Mouse (Mus musculus): ENCODE measurements around the gene Lrrc56. TPM values are rescaled to one million over a fixed set of nuclear protein-coding genes. Genes with fewer than 3 reads are reported as not detected.

Lrrc56 gene
- polyA plus RNA-seq, 1 experiment from 2014 or later: 2.8 TPM

GRCm38 (mm10) chr7:141204546-141204945, 10.6 kb downstream of the Lrrc56 start:
- H3K4me3 ChIP-seq (ENCODE audit: low read depth, low read length): no peak overlapping the region
- no peak for TF ChIP-seq CTCF (IDR thresholded peaks at IDR 0.05; ENCODE audit: low read depth)
- TF ChIP-seq EP300 (optimal IDR thresholded peaks at IDR 0.05): no peak
- DNase-seq (ENCODE audit: low spot score) (no peak), ATAC-seq (ENCODE audit: low FRiP score, low TSS enrichment) (no peak)
- no peaks in the 10 kb centered on the region for H3K36me3 ChIP-seq (ENCODE audit: control insufficient read depth, insufficient read depth, low read length)
- 74% methylated on average over 3 of the region's 3 CpGs for WGBS
- H3K9ac ChIP-seq (ENCODE audit: low read length): no peak overlapping the region
- H3K27ac ChIP-seq (replicated peaks): no peak overlapping the region
- no peak overlapping the region for H3K4me2 ChIP-seq (replicated peaks; ENCODE audit: low read depth)
- H3K27me3 ChIP-seq (ENCODE audit: control insufficient read depth, insufficient read depth, low read length): no peaks in the 10 kb centered on the region
- H3K4me1 ChIP-seq (replicated peaks; ENCODE audit: control insufficient read depth, insufficient read depth): no peaks in the 10 kb centered on the region
- no peaks in the 10 kb centered on the region for H3K9me3 ChIP-seq (ENCODE audit: control insufficient read depth, low read length)

- Histone ChIP-seq H3K4me3 (ENCODE audit: low read depth, low read length) (no peak overlapping the region), H3K4me2 (replicated peaks; ENCODE audit: low read depth) (no peak overlapping the region), H3K27ac (replicated peaks) (no peak overlapping the region), H3K27me3 (ENCODE audit: control insufficient read depth, insufficient read depth, low read length) (no peaks in the 10 kb centered on the region), H3K9ac (ENCODE audit: low read length) (no peak overlapping the region), H3K4me1 (replicated peaks; ENCODE audit: control insufficient read depth, insufficient read depth) (no peaks in the 10 kb centered on the region), H3K36me3 (ENCODE audit: control insufficient read depth, insufficient read depth, low read length) (no peaks in the 10 kb centered on the region), H3K9me3 (ENCODE audit: control insufficient read depth, low read length) (no peaks in the 10 kb centered on the region)
- no peak for TF ChIP-seq CTCF (IDR thresholded peaks at IDR 0.05; ENCODE audit: low read depth)
- no peak for TF ChIP-seq EP300 (optimal IDR thresholded peaks at IDR 0.05)
- DNase-seq (ENCODE audit: low spot score): no peak
- 94% methylated on average over 5 of the region's 5 CpGs for WGBS
- ATAC-seq (ENCODE audit: low FRiP score, low TSS enrichment): no peak
These were observed 11.5 kb downstream of the Lrrc56 start for GRCm38 (mm10) chr7:141205504-141205903.

- 93% methylated on average over 18 of the region's 18 CpGs for WGBS
- no peak overlapping the region for H3K4me3 ChIP-seq (ENCODE audit: low read depth, low read length)
- H3K9ac ChIP-seq (ENCODE audit: low read length): no peak overlapping the region
- DNase-seq (ENCODE audit: low spot score): no peak
- H3K9me3 ChIP-seq (ENCODE audit: control insufficient read depth, low read length): no peaks in the 10 kb centered on the region
- ATAC-seq (ENCODE audit: low FRiP score, low TSS enrichment): no peak
- H3K27me3 ChIP-seq (ENCODE audit: control insufficient read depth, insufficient read depth, low read length): no peaks in the 10 kb centered on the region
- TF ChIP-seq CTCF (IDR thresholded peaks at IDR 0.05; ENCODE audit: low read depth): no peak
- TF ChIP-seq EP300 (optimal IDR thresholded peaks at IDR 0.05): no peak
- no peaks in the 10 kb centered on the region for H3K4me1 ChIP-seq (replicated peaks; ENCODE audit: control insufficient read depth, insufficient read depth)
- H3K4me2 ChIP-seq (replicated peaks; ENCODE audit: low read depth): no peak overlapping the region
- H3K27ac ChIP-seq (replicated peaks): no peak overlapping the region
- H3K36me3 ChIP-seq (ENCODE audit: control insufficient read depth, insufficient read depth, low read length): no peaks in the 10 kb centered on the region
These were observed 12.4 kb downstream of the Lrrc56 start for GRCm38 (mm10) chr7:141206182-141206937.

- ATAC-seq (ENCODE audit: low FRiP score, low TSS enrichment) (no peak), DNase-seq (ENCODE audit: low spot score) (no peak)
These were observed 15.6 kb downstream of the Lrrc56 start for GRCm38 (mm10) chr7:141209526-141209925.

DNA sequence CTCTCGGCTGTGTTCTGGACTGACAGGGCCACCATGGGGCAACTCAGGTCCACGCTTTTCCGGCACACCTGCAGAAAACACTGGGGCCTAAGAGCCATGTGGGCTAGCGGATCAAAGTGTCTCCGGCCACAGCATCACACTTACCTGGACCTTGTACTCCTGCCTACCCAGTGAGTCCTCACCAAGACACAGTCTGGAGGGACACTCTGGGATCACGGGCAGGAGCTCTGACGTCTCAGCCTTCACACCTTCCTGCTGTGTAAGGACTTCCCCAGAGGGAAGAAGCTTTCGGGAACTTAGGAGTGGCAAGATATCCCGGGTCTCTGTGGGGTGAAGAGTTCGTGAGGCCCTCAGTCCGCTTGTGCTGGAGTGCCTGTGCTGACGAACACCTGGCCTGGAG, 16.2 kb downstream of the Lrrc56 start:
- Histone ChIP-seq H3K9ac (ENCODE audit: low read length) (no peak overlapping the region), H3K36me3 (ENCODE audit: control insufficient read depth, insufficient read depth, low read length) (no peaks in the 10 kb centered on the region), H3K9me3 (ENCODE audit: control insufficient read depth, low read length) (no peaks in the 10 kb centered on the region), H3K4me3 (ENCODE audit: low read depth, low read length) (no peak overlapping the region), H3K4me1 (replicated peaks; ENCODE audit: control insufficient read depth, insufficient read depth) (no peaks in the 10 kb centered on the region; the same call in 1 of the 2 replicates), H3K4me2 (replicated peaks; ENCODE audit: low read depth) (no peak overlapping the region), H3K27ac (replicated peaks) (no peak overlapping the region), H3K27me3 (ENCODE audit: control insufficient read depth, insufficient read depth, low read length) (no peaks in the 10 kb centered on the region)
- no peak for DNase-seq (ENCODE audit: low spot score)
- TF ChIP-seq CTCF (IDR thresholded peaks at IDR 0.05; ENCODE audit: low read depth) (no peak), EP300 (optimal IDR thresholded peaks at IDR 0.05) (no peak)
- ATAC-seq (ENCODE audit: low FRiP score, low TSS enrichment): no peak
- WGBS: 65% methylated on average over 12 of the region's 12 CpGs

More at GRCm38 (mm10) chr7:141209526-141209925, 15.6 kb downstream of the Lrrc56 start:
- Histone ChIP-seq H3K36me3 (ENCODE audit: control insufficient read depth, insufficient read depth, low read length) (no peaks in the 10 kb centered on the region), H3K4me3 (ENCODE audit: low read depth, low read length) (no peak overlapping the region), H3K9me3 (ENCODE audit: control insufficient read depth, low read length) (no peaks in the 10 kb centered on the region), H3K4me2 (replicated peaks; ENCODE audit: low read depth) (no peak overlapping the region), H3K9ac (ENCODE audit: low read length) (no peak overlapping the region), H3K27me3 (ENCODE audit: control insufficient read depth, insufficient read depth, low read length) (no peaks in the 10 kb centered on the region), H3K27ac (replicated peaks) (no peak overlapping the region), H3K4me1 (replicated peaks; ENCODE audit: control insufficient read depth, insufficient read depth) (no peaks in the 10 kb centered on the region)
- TF ChIP-seq CTCF (IDR thresholded peaks at IDR 0.05; ENCODE audit: low read depth) (no peak), EP300 (optimal IDR thresholded peaks at IDR 0.05) (no peak)
- 79% methylated on average over 3 of the region's 3 CpGs for WGBS

GRCm38 (mm10) chr7:141210606-141211131, 16.7 kb downstream of the Lrrc56 start:
- H3K27me3 ChIP-seq (ENCODE audit: control insufficient read depth, insufficient read depth, low read length): no peaks in the 10 kb centered on the region
- 84% methylated on average over 14 of the region's 14 CpGs for WGBS
- H3K27ac ChIP-seq (replicated peaks): no peak overlapping the region
- H3K4me1 ChIP-seq (replicated peaks; ENCODE audit: control insufficient read depth, insufficient read depth): no peaks in the 10 kb centered on the region; the same call in 1 of the 2 replicates
- no peak for ATAC-seq (ENCODE audit: low FRiP score, low TSS enrichment)
- TF ChIP-seq CTCF (IDR thresholded peaks at IDR 0.05; ENCODE audit: low read depth) (no peak), EP300 (optimal IDR thresholded peaks at IDR 0.05) (no peak)
- no peaks in the 10 kb centered on the region for H3K36me3 ChIP-seq (ENCODE audit: control insufficient read depth, insufficient read depth, low read length)
- no peak overlapping the region for H3K4me2 ChIP-seq (replicated peaks; ENCODE audit: low read depth)
- no peak overlapping the region for H3K9ac ChIP-seq (ENCODE audit: low read length)
- DNase-seq (ENCODE audit: low spot score): no peak
- no peaks in the 10 kb centered on the region for H3K9me3 ChIP-seq (ENCODE audit: control insufficient read depth, low read length)
- H3K4me3 ChIP-seq (ENCODE audit: low read depth, low read length): no peak overlapping the region
